Mouse (Mus musculus) spleen, adult 2 months (tissue): ENCODE results near the gene Wwox.

Experiments used
- CTCF ChIP-seq: fragments of 200-500 bp; IDR thresholded peaks from 2 replicates; pipeline ENCODE4 v1.5.1; 2011; ENCODE audit warnings: mild to moderate bottlenecking, inconsistent platforms; ENCODE audit not compliant: insufficient read depth, insufficient read length, insufficient replicate concordance; ENCODE audit errors: extremely low read depth
- POLR2A ChIP-seq: fragments of 200-500 bp; IDR thresholded peaks from 2 replicates; pipeline ENCODE4 v1.6.1; 2011; ENCODE audit warnings: low read depth, low read length, inconsistent platforms

GRCm38 (mm10) chr8:115136888-115137287, 697.4 kb downstream of the Wwox start:
- TF ChIP-seq CTCF (no peak), POLR2A (no peak)
